Mouse (Mus musculus): Measurements from ENCODE around the gene Slc39a10.

- TF ChIP-seq CTCF (IDR thresholded peaks at IDR 0.05; ENCODE audit: control insufficient read depth, insufficient read depth, low read length) (no peak), POLR2A (IDR thresholded peaks at IDR 0.05; ENCODE audit: borderline replicate concordance, control insufficient read depth, low read depth, low read length) (no peak)
Observed at GRCm38 (mm10) chr1:46939295-46939694, 46.6 kb upstream of the Slc39a10 start.
